Mouse (Mus musculus): ENCODE measurements at regions not wholly inside any gene's neighbourhood (a gene's known extent, or its start where the extent isn't known, plus 50 kb on each side); places are given as distances from the start of the nearest gene placed in this dataset.
A peak's percentile ranks its signal among the peaks of the same experiment; 100 is the strongest.

DNA sequence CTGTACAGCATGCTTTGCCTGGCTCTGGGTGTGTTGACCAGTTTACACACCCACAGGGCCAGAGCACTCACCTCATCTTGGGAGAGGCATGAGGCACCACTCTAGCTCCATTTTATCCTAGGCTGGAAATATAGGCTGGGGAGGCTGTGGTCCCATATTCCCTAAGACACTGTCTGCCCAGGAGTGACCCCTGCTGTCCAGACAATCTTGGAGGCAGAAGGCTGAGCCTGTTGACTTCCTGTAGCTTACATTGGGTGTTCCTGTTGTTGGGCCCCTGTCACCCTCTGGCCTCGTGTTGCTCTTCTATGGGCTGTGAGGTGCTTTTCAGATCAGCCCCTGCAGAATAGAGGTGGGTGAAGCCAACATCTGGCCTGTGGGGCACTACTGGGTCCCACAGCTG lies 112.3 kb downstream of the Pja1 start:
- Histone ChIP-seq H3K36me3 (ENCODE audit: insufficient read depth, low read length) (no peaks in the 10 kb centered on the region), H3K4me2 (replicated peaks; ENCODE audit: low read depth, low read length) (no peak overlapping the region), H3K9me3 (ENCODE audit: low read length) (no peaks in the 10 kb centered on the region), H3K4me3 (ENCODE audit: low read length) (no peak overlapping the region), H3K4me1 (ENCODE audit: insufficient read depth, low read length) (peaks cover 8% of the 10 kb centered on the region; the same call in 1 of the 2 replicates), H3K27ac (ENCODE audit: low read length) (peak overlapping the region; percentile 53), H3K27me3 (ENCODE audit: insufficient read depth, low read length) (peaks cover 54% of the 10 kb centered on the region), H3K9ac (replicated peaks; ENCODE audit: low read length) (no peak overlapping the region)
- WGBS = 57% methylated on average over 1 of the region's 1 CpGs
- peak; percentile 17; the same call in 1 of the 2 replicates for ATAC-seq (ENCODE audit: low FRiP score, low TSS enrichment)

GRCm38 (mm10) chrX:99358051-99358617 lies 112.9 kb downstream of the Pja1 start:
- Histone ChIP-seq H3K4me2 (replicated peaks; ENCODE audit: low read depth, low read length) (no peak overlapping the region), H3K4me1 (ENCODE audit: insufficient read depth, low read length) (peaks cover 8% of the 10 kb centered on the region; the same call in 1 of the 2 replicates), H3K27me3 (ENCODE audit: insufficient read depth, low read length) (peaks cover 49% of the 10 kb centered on the region), H3K9me3 (ENCODE audit: low read length) (no peaks in the 10 kb centered on the region), H3K9ac (replicated peaks; ENCODE audit: low read length) (no peak overlapping the region), H3K27ac (ENCODE audit: low read length) (peak overlapping the region; percentile 53; the same call in 1 of the 2 replicates), H3K4me3 (ENCODE audit: low read length) (no peak overlapping the region), H3K36me3 (ENCODE audit: insufficient read depth, low read length) (no peaks in the 10 kb centered on the region)
- peak; percentile 78 for ATAC-seq (ENCODE audit: low FRiP score, low TSS enrichment)
- WGBS = 44% methylated on average over 13 of the region's 13 CpGs

DNA sequence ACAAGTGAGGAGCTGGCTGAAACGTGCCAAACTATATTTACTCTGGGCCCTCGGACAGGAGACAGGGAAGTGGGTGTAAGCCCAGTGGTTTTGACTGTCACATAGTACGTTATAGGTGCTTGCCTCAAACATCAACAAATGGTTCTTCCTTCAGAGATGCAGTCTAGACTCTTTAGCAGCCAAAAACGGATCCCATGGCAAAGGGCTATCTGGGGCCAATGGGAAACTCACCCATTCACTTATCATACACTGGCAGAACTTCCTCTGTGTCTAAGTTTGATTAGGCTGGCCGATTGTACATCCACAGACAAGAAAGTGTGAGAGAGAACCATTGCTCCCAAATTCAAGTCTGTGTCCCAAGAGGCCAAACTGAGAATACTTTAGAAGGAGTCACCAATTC lies 115.9 kb downstream of the Pja1 start:
- H3K4me2 ChIP-seq (replicated peaks; ENCODE audit: low read depth, low read length) = no peak overlapping the region
- no peak overlapping the region for H3K9ac ChIP-seq (replicated peaks; ENCODE audit: low read length)
- 74% methylated on average over 5 of the region's 5 CpGs for WGBS
- no peak for ATAC-seq (ENCODE audit: low FRiP score, low TSS enrichment)
- no peak overlapping the region for H3K27ac ChIP-seq (ENCODE audit: low read length)
- H3K4me1 ChIP-seq (ENCODE audit: insufficient read depth, low read length) = peaks cover 8% of the 10 kb centered on the region; the same call in 1 of the 2 replicates
- H3K9me3 ChIP-seq (ENCODE audit: low read length) = no peaks in the 10 kb centered on the region
- H3K36me3 ChIP-seq (ENCODE audit: insufficient read depth, low read length) = no peaks in the 10 kb centered on the region
- no peak overlapping the region for H3K4me3 ChIP-seq (ENCODE audit: low read length)
- H3K27me3 ChIP-seq (ENCODE audit: insufficient read depth, low read length) = peaks cover 50% of the 10 kb centered on the region

- H3K9me3 ChIP-seq (ENCODE audit: low read length) = no peaks in the 10 kb centered on the region
- no peak overlapping the region for H3K9ac ChIP-seq (replicated peaks; ENCODE audit: low read length)
- H3K36me3 ChIP-seq (ENCODE audit: insufficient read depth, low read length) = no peaks in the 10 kb centered on the region
- WGBS = 54% methylated on average over 3 of the region's 3 CpGs
- no peak overlapping the region for H3K27ac ChIP-seq (ENCODE audit: low read length)
- no peaks in the 10 kb centered on the region for H3K4me1 ChIP-seq (ENCODE audit: insufficient read depth, low read length)
- no peak for ATAC-seq (ENCODE audit: low FRiP score, low TSS enrichment)
- H3K4me3 ChIP-seq (ENCODE audit: low read length) = no peak overlapping the region
- H3K4me2 ChIP-seq (replicated peaks; ENCODE audit: low read depth, low read length) = no peak overlapping the region
- peaks cover 36% of the 10 kb centered on the region for H3K27me3 ChIP-seq (ENCODE audit: insufficient read depth, low read length)
Observed at GRCm38 (mm10) chrX:99350233-99350632, 120.8 kb downstream of the Pja1 start.

DNA sequence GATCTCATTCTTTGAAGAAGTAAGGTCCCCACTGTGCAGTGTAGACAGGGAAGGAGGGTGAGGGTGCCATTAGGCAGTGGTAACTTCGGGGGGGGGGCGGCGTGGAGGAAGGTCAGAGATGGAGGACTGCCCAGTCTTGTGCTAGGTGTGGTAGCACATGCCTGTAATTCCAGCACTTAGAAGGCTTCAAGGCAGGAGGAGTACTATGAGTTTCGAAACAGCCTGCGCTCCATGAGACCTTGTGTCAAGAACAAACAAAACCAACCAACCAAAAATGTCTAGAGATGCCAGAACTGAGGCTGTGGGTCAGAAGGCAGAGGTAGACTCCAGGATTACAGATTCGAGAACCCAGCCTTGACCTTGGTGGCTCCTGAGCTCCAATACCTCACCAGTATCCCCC lies 130.8 kb downstream of the Pja1 start:
- no peak overlapping the region for H3K27ac ChIP-seq (ENCODE audit: low read length)
- H3K9ac ChIP-seq (replicated peaks; ENCODE audit: low read length) = no peak overlapping the region
- H3K4me2 ChIP-seq (replicated peaks; ENCODE audit: low read depth, low read length) = no peak overlapping the region
- H3K4me1 ChIP-seq (ENCODE audit: insufficient read depth, low read length) = 0 out of 2 replicates have a peak, but pooled peaks cover 18% of the 10 kb centered on the region
- peaks cover 6% of the 10 kb centered on the region; the same call in 1 of the 2 replicates for H3K27me3 ChIP-seq (ENCODE audit: insufficient read depth, low read length)
- H3K36me3 ChIP-seq (ENCODE audit: insufficient read depth, low read length) = no peaks in the 10 kb centered on the region
- WGBS = 80% methylated on average over 6 of the region's 6 CpGs
- H3K9me3 ChIP-seq (ENCODE audit: low read length) = no peaks in the 10 kb centered on the region
- H3K4me3 ChIP-seq (ENCODE audit: low read length) = no peak overlapping the region
- no peak for ATAC-seq (ENCODE audit: low FRiP score, low TSS enrichment)

DNA sequence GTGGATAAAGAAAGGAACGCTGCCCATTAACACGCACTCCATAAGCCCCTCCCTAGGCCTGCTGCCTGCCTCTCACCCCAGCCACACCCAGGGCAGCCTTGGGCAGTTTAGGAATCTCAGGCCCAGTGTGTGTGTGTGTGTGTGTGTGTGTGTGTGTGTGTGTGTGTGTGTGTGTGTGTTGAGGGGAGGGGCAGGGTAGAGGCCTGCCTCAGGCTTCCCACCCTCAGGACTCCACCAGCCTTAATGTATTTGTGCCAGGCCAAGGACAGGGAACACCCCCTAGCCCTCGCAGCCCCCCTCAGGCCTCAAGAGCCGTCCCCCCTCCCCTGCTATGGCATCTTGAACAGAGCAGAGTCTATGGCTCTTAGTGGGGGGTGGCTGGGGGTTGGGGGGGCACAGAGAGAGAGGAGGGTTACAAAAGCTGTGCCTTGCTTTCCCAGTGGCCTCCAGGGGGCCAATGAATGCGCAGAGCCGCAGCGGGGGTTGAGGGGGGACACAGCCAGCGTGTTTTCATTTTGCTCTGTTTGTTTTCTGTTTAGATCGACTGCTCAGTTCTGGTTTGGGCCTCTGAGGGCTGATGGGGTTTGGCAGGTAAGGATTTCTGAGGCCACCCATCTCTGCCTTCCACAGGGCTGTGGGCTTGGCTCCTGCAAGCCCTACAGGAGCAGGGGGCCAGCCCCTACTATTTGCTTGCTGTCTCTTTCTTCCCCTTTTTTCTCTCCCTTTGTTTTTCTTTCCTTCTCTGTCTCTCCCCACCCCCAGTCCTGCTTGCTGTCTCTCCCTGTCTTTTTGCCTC lies 131.8 kb downstream of the Pja1 start:
- no peak overlapping the region for H3K4me2 ChIP-seq (replicated peaks; ENCODE audit: low read depth, low read length)
- H3K9me3 ChIP-seq (ENCODE audit: low read length) = no peaks in the 10 kb centered on the region
- 0 out of 2 replicates have a peak, but pooled peaks cover 18% of the 10 kb centered on the region for H3K4me1 ChIP-seq (ENCODE audit: insufficient read depth, low read length)
- peaks cover 4% of the 10 kb centered on the region; the same call in 1 of the 2 replicates for H3K27me3 ChIP-seq (ENCODE audit: insufficient read depth, low read length)
- peak overlapping the region; percentile 38; the same call in 1 of the 2 replicates for H3K9ac ChIP-seq (replicated peaks; ENCODE audit: low read length)
- peak overlapping the region; percentile 43; the same call in 1 of the 2 replicates for H3K27ac ChIP-seq (ENCODE audit: low read length)
- peak; percentile 57 for ATAC-seq (ENCODE audit: low FRiP score, low TSS enrichment)
- H3K36me3 ChIP-seq (ENCODE audit: insufficient read depth, low read length) = no peaks in the 10 kb centered on the region
- WGBS = 34% methylated on average over 9 of the region's 9 CpGs
- no peak overlapping the region for H3K4me3 ChIP-seq (ENCODE audit: low read length)

DNA sequence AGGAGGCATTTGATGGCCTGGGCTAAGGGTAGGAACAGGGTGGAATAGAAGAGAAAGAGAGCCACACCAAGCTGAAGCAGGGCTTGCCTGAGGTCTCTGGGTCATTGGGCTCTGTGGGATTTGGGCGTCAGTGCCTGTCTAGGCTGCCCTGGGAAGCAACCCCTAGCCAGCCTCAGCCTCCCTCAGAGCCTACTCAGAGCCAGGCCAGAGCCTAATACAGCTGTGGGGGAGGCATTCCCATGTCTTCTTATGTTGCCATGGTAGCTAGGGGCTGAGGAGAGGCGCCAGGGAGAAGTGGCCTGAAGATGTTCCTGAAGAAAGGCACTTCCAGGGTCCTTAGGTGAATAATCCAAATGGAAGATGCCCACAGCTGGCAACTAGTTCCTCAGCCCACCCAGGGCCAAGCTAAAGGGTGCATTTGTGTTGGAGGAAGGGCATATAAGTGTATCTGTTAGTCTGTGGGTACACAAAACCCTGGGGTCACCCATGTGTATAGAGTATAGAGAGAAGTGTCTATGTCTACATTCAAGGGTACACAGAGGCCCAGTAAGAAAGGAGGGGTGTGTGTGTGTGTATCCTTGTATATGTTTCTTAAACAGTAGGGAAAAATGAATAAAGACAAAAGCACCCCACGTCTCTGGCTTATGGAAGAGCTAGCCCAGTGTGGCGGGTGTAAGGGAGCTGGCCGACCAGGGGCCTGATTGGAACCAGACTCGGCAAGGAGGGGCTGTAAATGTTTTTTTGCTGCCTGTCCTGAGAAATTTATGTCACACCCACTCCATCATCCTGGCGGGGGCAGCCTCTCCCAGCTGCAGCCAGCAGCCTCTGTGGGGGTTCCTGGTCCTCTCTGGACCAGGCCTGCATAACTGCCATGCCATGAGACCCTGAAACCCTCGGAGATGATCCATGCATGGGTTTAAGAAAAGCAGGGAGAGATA lies 134.2 kb downstream of the Pja1 start:
- Histone ChIP-seq H3K9me3 (ENCODE audit: low read length) (no peaks in the 10 kb centered on the region), H3K4me2 (replicated peaks; ENCODE audit: low read depth, low read length) (no peak overlapping the region), H3K27ac (ENCODE audit: low read length) (peak overlapping the region; percentile 46; the same call in 1 of the 2 replicates), H3K4me3 (ENCODE audit: low read length) (no peak overlapping the region), H3K9ac (replicated peaks; ENCODE audit: low read length) (no peak overlapping the region), H3K4me1 (ENCODE audit: insufficient read depth, low read length) (0 out of 2 replicates have a peak, but pooled peaks cover 18% of the 10 kb centered on the region), H3K36me3 (ENCODE audit: insufficient read depth, low read length) (no peaks in the 10 kb centered on the region), H3K27me3 (ENCODE audit: insufficient read depth, low read length) (peaks cover 8% of the 10 kb centered on the region; the same call in 1 of the 2 replicates)
- ATAC-seq (ENCODE audit: low FRiP score, low TSS enrichment) = peak; percentile 62
- 41% methylated on average over 8 of the region's 8 CpGs for WGBS

GRCm38 (mm10) chrX:99335886-99336589 lies 135.0 kb downstream of the Pja1 start:
- H3K27me3 ChIP-seq (ENCODE audit: insufficient read depth, low read length) = peaks cover 12% of the 10 kb centered on the region; the same call in 1 of the 2 replicates
- no peak overlapping the region for H3K4me2 ChIP-seq (replicated peaks; ENCODE audit: low read depth, low read length)
- no peak overlapping the region for H3K4me3 ChIP-seq (ENCODE audit: low read length)
- no peak overlapping the region for H3K27ac ChIP-seq (ENCODE audit: low read length)
- no peak for ATAC-seq (ENCODE audit: low FRiP score, low TSS enrichment)
- no peak overlapping the region for H3K9ac ChIP-seq (replicated peaks; ENCODE audit: low read length)
- no peaks in the 10 kb centered on the region for H3K9me3 ChIP-seq (ENCODE audit: low read length)
- H3K36me3 ChIP-seq (ENCODE audit: insufficient read depth, low read length) = no peaks in the 10 kb centered on the region
- H3K4me1 ChIP-seq (ENCODE audit: insufficient read depth, low read length) = 0 out of 2 replicates have a peak, but pooled peaks cover 18% of the 10 kb centered on the region
- 55% methylated on average over 8 of the region's 8 CpGs for WGBS

DNA sequence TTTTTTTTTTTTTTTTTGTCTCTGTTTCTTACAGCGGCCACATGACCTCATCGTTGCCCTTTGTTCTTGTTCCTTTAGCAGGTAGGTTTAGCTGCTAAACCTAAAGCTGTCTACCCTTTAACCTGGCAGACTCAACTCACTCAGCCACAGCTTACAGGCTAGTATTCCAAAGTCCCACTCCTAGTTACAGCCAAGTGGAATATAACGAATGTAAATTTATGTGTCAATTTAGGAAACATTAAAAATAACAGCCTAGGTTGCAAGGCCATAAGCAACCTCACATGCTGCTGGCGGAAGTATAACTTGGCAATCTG lies 138.7 kb downstream of the Pja1 start:
- H3K27ac ChIP-seq (ENCODE audit: low read length) = no peak overlapping the region
- H3K36me3 ChIP-seq (ENCODE audit: insufficient read depth, low read length) = no peaks in the 10 kb centered on the region
- no peak for ATAC-seq (ENCODE audit: low FRiP score, low TSS enrichment)
- H3K27me3 ChIP-seq (ENCODE audit: insufficient read depth, low read length) = peaks cover 24% of the 10 kb centered on the region; the same call in 1 of the 2 replicates
- WGBS = 49% methylated on average over 4 of the region's 4 CpGs
- H3K9me3 ChIP-seq (ENCODE audit: low read length) = no peaks in the 10 kb centered on the region
- peaks cover 18% of the 10 kb centered on the region for H3K4me1 ChIP-seq (ENCODE audit: insufficient read depth, low read length)
- H3K4me2 ChIP-seq (replicated peaks; ENCODE audit: low read depth, low read length) = no peak overlapping the region
- H3K9ac ChIP-seq (replicated peaks; ENCODE audit: low read length) = no peak overlapping the region
- no peak overlapping the region for H3K4me3 ChIP-seq (ENCODE audit: low read length)
